Mouse (Mus musculus) limb, embryonic 11.5 days (tissue): ENCODE results near the gene Fam43b. TPM values are rescaled to one million over a fixed set of nuclear protein-coding genes. Genes with fewer than 3 reads are reported as not detected.

ENCODE experiments used
- ATAC-seq: fragments of 200-750 bp; cut with Nextera tagmentation; 2 replicates; pipeline ENCODE4 v1.8.0; 2017; ENCODE audit warnings: low read depth; ENCODE audit not compliant: insufficient number of reproducible peaks, low FRiP score, low TSS enrichment
- DNase-seq: peaks from one replicate; pipeline ENCODE4 v3.0.0-alpha.2; 2015; ENCODE audit warnings: low spot score
- H3K27ac ChIP-seq: fragments of 300-500 bp; sonication (generic); replicated peaks from 2 replicates; pipeline ENCODE4 v1.5.1; 2014; ENCODE audit warnings: low read depth, mild to moderate bottlenecking, low read length
- H3K27me3 ChIP-seq: fragments of 300-500 bp; sonication (generic); 2 replicates; pipeline ENCODE4 v1.6.1; 2014; ENCODE audit warnings: mild to moderate bottlenecking, low read length, mixed read lengths; ENCODE audit not compliant: control insufficient read depth, insufficient read depth
- H3K36me3 ChIP-seq: fragments of 300-500 bp; sonication (generic); 2 replicates; pipeline ENCODE4 v1.6.1; 2014; ENCODE audit warnings: mild to moderate bottlenecking, low read length, moderate library complexity, mixed read lengths; ENCODE audit not compliant: control insufficient read depth, insufficient read depth
- H3K4me1 ChIP-seq: fragments of 300-500 bp; sonication (generic); 2 replicates; pipeline ENCODE4 v1.6.1; 2014; ENCODE audit warnings: low read length, mixed read lengths; ENCODE audit not compliant: control insufficient read depth, insufficient read depth
- H3K4me2 ChIP-seq: fragments of 300-500 bp; sonication (generic); 2 replicates; pipeline ENCODE4 v1.6.1; 2014; ENCODE audit warnings: low read depth, mild to moderate bottlenecking, moderate library complexity; ENCODE audit not compliant: severe bottlenecking
- H3K4me3 ChIP-seq: fragments of 300-500 bp; sonication (generic); 2 replicates; pipeline ENCODE4 v1.5.1; 2014; ENCODE audit warnings: low read depth, low read length
- H3K9ac ChIP-seq: fragments of 300-500 bp; sonication (generic); 2 replicates; pipeline ENCODE4 v1.6.1; 2014; ENCODE audit warnings: mild to moderate bottlenecking, low read length
- H3K9me3 ChIP-seq: fragments of 300-500 bp; sonication (generic); 2 replicates; pipeline ENCODE4 v1.6.1; 2016; ENCODE audit warnings: low read length; ENCODE audit not compliant: control insufficient read depth
- WGBS: fragments of 180-500 bp; shearing (Covaris S2); extraction: QIAGEN DNeasy Blood & Tissue Kit; methylation state at CpG from one replicate; pipeline ENCODE4 v1.1.7; 2014; 5-methylcytosine and 5-hydroxymethylcytosine counted together
- polyA plus RNA-seq: library from polyadenylated mRNA; unstranded; fragments of >200 nt; fragmentation: Nextera tagmentation; extraction: Ambion mirVana; gene quantifications from 2 replicates; pipeline ENCODE4 v1.2.1, GENCODE M21; 2014

Fam43b gene
- not detected in 2 replicates for polyA plus RNA-seq

GRCm38 (mm10) chr4:138395971-138396645 is at the start of gene Fam43b:
Gene Fam43b (minus strand): TSS chr4:138396528.
- Histone ChIP-seq H3K27ac (no peak within 1 kb of the TSS), H3K9ac (peak within 1 kb of the TSS; percentile 32; the same call in 1 of the 2 replicates)

GRCm38 (mm10) chr4:138444941-138445340 is 48.6 kb upstream of the Fam43b start:
- Histone ChIP-seq H3K4me2 (no peak overlapping the region), H3K4me1 (0 out of 2 replicates have a peak, but pooled peaks cover 3% of the 10 kb centered on the region), H3K27ac (no peak overlapping the region), H3K9ac (no peak overlapping the region), H3K36me3 (peaks cover 5% of the 10 kb centered on the region), H3K9me3 (no peaks in the 10 kb centered on the region), H3K4me3 (no peak overlapping the region), H3K27me3 (no peaks in the 10 kb centered on the region)
- 23% methylated on average over 5 of the region's 5 CpGs for WGBS
- ATAC-seq (no peak), DNase-seq (no peak)

More at GRCm38 (mm10) chr4:138395971-138396645, at the start of gene Fam43b:
- H3K36me3 ChIP-seq: no peaks in the 10 kb centered on the region
- peaks cover 57% of the 10 kb centered on the region for H3K27me3 ChIP-seq
- H3K4me3 ChIP-seq: peak within 1 kb of the TSS; percentile 36
- peak within 1 kb of the TSS; percentile 66 for H3K4me2 ChIP-seq
- DNase-seq (peak; percentile 59), ATAC-seq (no peak)
- H3K4me1 ChIP-seq: peaks cover 7% of the 10 kb centered on the region
- H3K9me3 ChIP-seq: no peaks in the 10 kb centered on the region
- WGBS: under 1% methylated on average over 46 of the region's 46 CpGs

GRCm38 (mm10) chr4:138440062-138440461 is 43.7 kb upstream of the Fam43b start:
- no peak overlapping the region for H3K9ac ChIP-seq
- no peak overlapping the region for H3K4me3 ChIP-seq
- no peak for DNase-seq
- no peaks in the 10 kb centered on the region for H3K27me3 ChIP-seq
- peaks cover 21% of the 10 kb centered on the region for H3K36me3 ChIP-seq
- ATAC-seq: no peak
- H3K4me2 ChIP-seq: no peak overlapping the region
- 73% methylated on average over 3 of the region's 3 CpGs for WGBS
- peaks cover 5% of the 10 kb centered on the region for H3K4me1 ChIP-seq
- no peaks in the 10 kb centered on the region for H3K9me3 ChIP-seq
- no peak overlapping the region for H3K27ac ChIP-seq

- Histone ChIP-seq H3K9me3 (no peaks in the 10 kb centered on the region), H3K27me3 (no peaks in the 10 kb centered on the region), H3K36me3 (peaks cover 15% of the 10 kb centered on the region; the same call in 1 of the 2 replicates), H3K4me2 (peak within 1 kb of the TSS; percentile 89), H3K27ac (no peak within 1 kb of the TSS), H3K4me3 (peak within 1 kb of the TSS; percentile 97), H3K9ac (peak within 1 kb of the TSS; percentile 83), H3K4me1 (peaks cover 8% of the 10 kb centered on the region)
- DNase-seq: peak; percentile 99
- peak; percentile 87 for ATAC-seq
- 1% methylated on average over 64 of the region's 64 CpGs for WGBS
Observed at GRCm38 (mm10) chr4:138434347-138435316, 38.3 kb upstream of the Fam43b start, which contains the start of gene Mul1. Gene Mul1 (plus strand): TSS chr4:138434671.

GRCm38 (mm10) chr4:138431340-138431739 is 35.0 kb upstream of the Fam43b start:
- H3K27me3 ChIP-seq: no peaks in the 10 kb centered on the region
- no peak overlapping the region for H3K4me3 ChIP-seq
- H3K36me3 ChIP-seq: no peaks in the 10 kb centered on the region
- ATAC-seq (no peak), DNase-seq (peak; percentile 30)
- no peak overlapping the region for H3K9ac ChIP-seq
- WGBS: 28% methylated on average over 8 of the region's 8 CpGs
- H3K27ac ChIP-seq: no peak overlapping the region
- H3K4me1 ChIP-seq: peaks cover 8% of the 10 kb centered on the region
- no peaks in the 10 kb centered on the region for H3K9me3 ChIP-seq
- H3K4me2 ChIP-seq: no peak overlapping the region

GRCm38 (mm10) chr4:138429778-138430177 is 33.5 kb upstream of the Fam43b start:
- Histone ChIP-seq H3K36me3 (no peaks in the 10 kb centered on the region), H3K4me2 (no peak overlapping the region), H3K9ac (no peak overlapping the region), H3K4me3 (no peak overlapping the region), H3K9me3 (no peaks in the 10 kb centered on the region), H3K27me3 (no peaks in the 10 kb centered on the region), H3K4me1 (no peaks in the 10 kb centered on the region), H3K27ac (no peak overlapping the region)
- 49% methylated on average over 3 of the region's 3 CpGs for WGBS
- no peak for ATAC-seq
- DNase-seq: peak; percentile 48

- H3K4me2 ChIP-seq: no peak overlapping the region
- H3K27me3 ChIP-seq: no peaks in the 10 kb centered on the region
- WGBS: 42% methylated on average over 22 of the region's 22 CpGs
- no peaks in the 10 kb centered on the region for H3K9me3 ChIP-seq
- no peaks in the 10 kb centered on the region for H3K4me1 ChIP-seq
- no peak overlapping the region for H3K9ac ChIP-seq
- no peaks in the 10 kb centered on the region for H3K36me3 ChIP-seq
- DNase-seq: peak; percentile 89
- H3K4me3 ChIP-seq: no peak overlapping the region
- H3K27ac ChIP-seq: no peak overlapping the region
- ATAC-seq: no peak
Observed at GRCm38 (mm10) chr4:138426778-138427705, 30.7 kb upstream of the Fam43b start.
